Mouse (Mus musculus) midbrain, postnatal 0 days (tissue): ENCODE measurements at regions not wholly inside any gene's neighbourhood (a gene's known extent, or its start where the extent isn't known, plus 50 kb on each side); places are given as distances from the start of the nearest gene placed in this dataset.

ENCODE experiments used
- ATAC-seq: fragments of 200-750 bp; cut with Nextera tagmentation; 2 replicates; pipeline ENCODE4 v1.8.0; 2017; ENCODE audit warnings: moderate number of reproducible peaks, mild to moderate bottlenecking, moderate TSS enrichment, moderate library complexity; ENCODE audit not compliant: low FRiP score
- DNase-seq: peaks from one replicate; pipeline ENCODE4 v3.0.0-alpha.2; 2015; ENCODE audit warnings: low spot score
- H3K27ac ChIP-seq: fragments of 300-500 bp; sonication (generic); 2 replicates; pipeline ENCODE4 v1.5.1; 2014; ENCODE audit warnings: low read depth, mild to moderate bottlenecking, low read length, mixed read lengths
- H3K27me3 ChIP-seq: fragments of 300-500 bp; sonication (generic); 2 replicates; pipeline ENCODE4 v1.6.1; 2014; ENCODE audit warnings: low read length, control low read depth, mixed read lengths; ENCODE audit not compliant: insufficient read depth
- H3K36me3 ChIP-seq: fragments of 300-500 bp; sonication (generic); 2 replicates; pipeline ENCODE4 v1.6.1; 2014; ENCODE audit warnings: low read length, control low read depth, mixed read lengths; ENCODE audit not compliant: insufficient read depth
- H3K4me1 ChIP-seq: fragments of 300-500 bp; sonication (generic); 2 replicates; pipeline ENCODE4 v1.6.1; 2014; ENCODE audit warnings: mild to moderate bottlenecking, control low read depth, antibody characterized with exemption, low read length, mixed read lengths; ENCODE audit not compliant: insufficient read depth
- H3K4me2 ChIP-seq: fragments of 300-500 bp; sonication (generic); 2 replicates; pipeline ENCODE4 v1.6.1; 2014; ENCODE audit warnings: low read depth, mild to moderate bottlenecking, low read length, mixed read lengths; ENCODE audit not compliant: poor library complexity, severe bottlenecking
- H3K4me3 ChIP-seq: fragments of 300-500 bp; sonication (generic); 2 replicates; pipeline ENCODE4 v1.5.1; 2014; ENCODE audit warnings: low read depth, mild to moderate bottlenecking, low read length, moderate library complexity
- H3K9ac ChIP-seq: fragments of 300-500 bp; sonication (generic); replicated peaks from 2 replicates; pipeline ENCODE4 v1.6.1; 2014; ENCODE audit warnings: mild to moderate bottlenecking, low read length, moderate library complexity, mixed read lengths; ENCODE audit not compliant: poor library complexity, severe bottlenecking
- H3K9me3 ChIP-seq: fragments of 300-500 bp; sonication (generic); 2 replicates; pipeline ENCODE4 v1.6.1; 2016; ENCODE audit warnings: low read length, control low read depth
- CTCF ChIP-seq: IDR thresholded peaks from 2 replicates; pipeline ENCODE4 v1.5.1; 2016; ENCODE audit warnings: antibody characterized with exemption, mild to moderate bottlenecking
- WGBS: fragments of 180-500 bp; shearing (Covaris S2); extraction: QIAGEN DNeasy Blood & Tissue Kit; methylation state at CpG from one replicate; pipeline ENCODE4 v1.1.7; 2014; 5-methylcytosine and 5-hydroxymethylcytosine counted together

DNA sequence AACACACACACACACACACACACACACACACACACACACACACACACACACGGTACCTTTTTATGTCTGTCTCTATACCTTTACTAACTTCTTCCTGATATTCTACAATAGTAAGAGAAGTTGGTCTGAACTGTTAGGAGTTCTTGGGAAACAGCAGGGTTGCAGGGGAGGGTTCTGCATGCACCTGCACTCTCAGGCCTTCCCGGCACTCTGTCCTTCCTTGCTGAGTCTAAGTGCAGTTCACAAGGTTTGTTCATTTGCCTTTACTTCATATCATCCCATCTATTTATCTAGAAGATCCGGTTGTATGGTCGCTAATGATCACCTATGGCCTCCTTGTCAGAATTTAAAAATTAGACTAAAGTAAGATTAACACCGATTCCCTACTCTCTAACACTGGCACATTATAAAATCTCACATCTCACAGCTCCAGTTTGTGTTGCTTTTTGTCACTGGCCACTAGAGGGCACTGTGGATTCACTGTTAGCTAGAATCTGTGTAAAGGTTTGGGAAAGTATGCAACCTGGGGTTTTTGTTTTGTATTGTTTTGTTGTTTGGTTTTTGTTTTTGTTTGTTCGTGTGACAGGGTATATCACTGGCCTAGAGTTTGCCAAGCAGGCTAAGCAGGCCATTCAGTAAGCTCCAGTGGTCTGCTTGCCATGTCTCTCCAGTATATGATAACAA is 101.5 kb upstream of the 2210010C04Rik start:
- TF ChIP-seq CTCF = peak; percentile 97
- H3K4me1 ChIP-seq = no peaks in the 10 kb centered on the region
- ATAC-seq (peak; percentile 49; the same call in 1 of the 2 replicates), DNase-seq (peak; percentile 86)
- H3K27ac ChIP-seq = no peak overlapping the region
- H3K4me3 ChIP-seq = no peak overlapping the region
- no peaks in the 10 kb centered on the region for H3K27me3 ChIP-seq
- no peak overlapping the region for H3K9ac ChIP-seq
- H3K4me2 ChIP-seq = no peak overlapping the region
- H3K36me3 ChIP-seq = no peaks in the 10 kb centered on the region
- 28% methylated on average over 6 of the region's 6 CpGs for WGBS
- H3K9me3 ChIP-seq = no peaks in the 10 kb centered on the region

- Histone ChIP-seq H3K4me2 (no peak overlapping the region), H3K27ac (no peak overlapping the region), H3K9ac (no peak overlapping the region), H3K4me1 (no peaks in the 10 kb centered on the region), H3K9me3 (no peaks in the 10 kb centered on the region), H3K36me3 (no peaks in the 10 kb centered on the region), H3K4me3 (no peak overlapping the region), H3K27me3 (no peaks in the 10 kb centered on the region)
- DNase-seq (no peak), ATAC-seq (no peak)
- 79% methylated on average over 4 of the region's 4 CpGs for WGBS
- TF ChIP-seq CTCF = no peak
Observed at GRCm38 (mm10) chr6:41135160-41135559, 99.9 kb upstream of the 2210010C04Rik start.

GRCm38 (mm10) chr6:41129906-41130305 is 94.6 kb upstream of the 2210010C04Rik start:
- no peaks in the 10 kb centered on the region for H3K36me3 ChIP-seq
- no peak overlapping the region for H3K4me2 ChIP-seq
- H3K9ac ChIP-seq = no peak overlapping the region
- ATAC-seq = no peak
- no peaks in the 10 kb centered on the region for H3K27me3 ChIP-seq
- no peak overlapping the region for H3K4me3 ChIP-seq
- no peak for TF ChIP-seq CTCF
- no peak for DNase-seq
- no peaks in the 10 kb centered on the region for H3K9me3 ChIP-seq
- 92% methylated on average over 4 of the region's 4 CpGs for WGBS
- H3K27ac ChIP-seq = no peak overlapping the region
- no peaks in the 10 kb centered on the region for H3K4me1 ChIP-seq

- Histone ChIP-seq H3K4me3 (no peak overlapping the region), H3K27me3 (no peaks in the 10 kb centered on the region), H3K4me2 (no peak overlapping the region), H3K36me3 (no peaks in the 10 kb centered on the region), H3K4me1 (no peaks in the 10 kb centered on the region), H3K9me3 (no peaks in the 10 kb centered on the region), H3K27ac (no peak overlapping the region), H3K9ac (no peak overlapping the region)
- WGBS = 85% methylated on average over 7 of the region's 7 CpGs
- no peak for TF ChIP-seq CTCF
- DNase-seq (no peak), ATAC-seq (no peak)
Observed at GRCm38 (mm10) chr6:41127816-41128215, 92.5 kb upstream of the 2210010C04Rik start.

- no peak overlapping the region for H3K9ac ChIP-seq
- H3K36me3 ChIP-seq = no peaks in the 10 kb centered on the region
- no peaks in the 10 kb centered on the region for H3K27me3 ChIP-seq
- H3K4me1 ChIP-seq = no peaks in the 10 kb centered on the region
- no peak overlapping the region for H3K4me2 ChIP-seq
- H3K4me3 ChIP-seq = no peak overlapping the region
- DNase-seq (no peak), ATAC-seq (no peak)
- no peaks in the 10 kb centered on the region for H3K9me3 ChIP-seq
- H3K27ac ChIP-seq = no peak overlapping the region
- TF ChIP-seq CTCF = no peak
Observed at GRCm38 (mm10) chr6:41126855-41127254, 91.5 kb upstream of the 2210010C04Rik start.

DNA sequence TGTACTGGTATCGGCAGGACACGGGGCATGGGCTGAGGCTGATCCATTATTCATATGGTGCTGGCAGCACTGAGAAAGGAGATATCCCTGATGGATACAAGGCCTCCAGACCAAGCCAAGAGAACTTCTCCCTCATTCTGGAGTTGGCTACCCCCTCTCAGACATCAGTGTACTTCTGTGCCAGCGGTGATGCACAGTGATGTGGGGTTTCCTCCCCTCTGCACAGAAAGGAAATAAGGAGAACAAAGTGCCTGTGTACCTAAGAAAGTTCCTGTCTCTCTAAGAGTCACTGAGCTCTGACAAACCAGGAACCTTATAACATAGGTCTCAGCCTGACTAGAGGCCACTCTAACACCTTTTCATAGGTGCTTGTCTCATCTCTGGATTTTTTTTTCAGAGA is 86.3 kb upstream of the 2210010C04Rik start:
- DNase-seq = no peak

More for the DNA sequence above, 86.3 kb upstream of the 2210010C04Rik start:
- WGBS = 87% methylated on average over 3 of the region's 3 CpGs
- no peak overlapping the region for H3K9ac ChIP-seq
- H3K4me1 ChIP-seq = no peaks in the 10 kb centered on the region
- H3K27me3 ChIP-seq = no peaks in the 10 kb centered on the region
- no peak for TF ChIP-seq CTCF
- H3K36me3 ChIP-seq = no peaks in the 10 kb centered on the region
- no peak overlapping the region for H3K4me2 ChIP-seq
- no peaks in the 10 kb centered on the region for H3K9me3 ChIP-seq
- H3K27ac ChIP-seq = no peak overlapping the region
- H3K4me3 ChIP-seq = no peak overlapping the region
- no peak for ATAC-seq
